Mouse (Mus musculus): Measurements from ENCODE around the gene Abca6.

The Abca6 gene

DNA sequence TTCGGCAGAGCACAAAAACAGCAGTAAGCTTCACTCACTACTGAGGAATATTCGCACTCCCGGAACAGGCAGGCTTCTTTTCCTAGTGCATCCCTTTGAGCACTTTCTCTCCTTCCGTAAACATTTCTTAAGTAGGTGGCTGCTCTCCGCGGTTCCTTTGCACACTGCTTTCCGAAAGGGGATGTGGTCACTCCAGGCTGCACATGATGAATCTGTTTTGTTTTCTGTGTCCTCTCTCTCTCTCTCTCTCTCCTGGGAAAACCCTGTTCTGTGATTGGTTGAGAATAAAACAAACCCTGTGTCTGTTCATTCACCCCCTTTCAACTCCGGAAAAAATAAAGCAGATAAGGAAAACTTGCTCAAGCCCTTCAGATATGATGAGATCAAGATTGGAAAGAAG is at the start of gene Abca6:
Gene Abca6, minus strand, starts transcription at position 243 of the 400 bp plus-strand sequence.
- DNase-seq (ENCODE audit: low read depth, low spot score) = peak; percentile 5

DNA sequence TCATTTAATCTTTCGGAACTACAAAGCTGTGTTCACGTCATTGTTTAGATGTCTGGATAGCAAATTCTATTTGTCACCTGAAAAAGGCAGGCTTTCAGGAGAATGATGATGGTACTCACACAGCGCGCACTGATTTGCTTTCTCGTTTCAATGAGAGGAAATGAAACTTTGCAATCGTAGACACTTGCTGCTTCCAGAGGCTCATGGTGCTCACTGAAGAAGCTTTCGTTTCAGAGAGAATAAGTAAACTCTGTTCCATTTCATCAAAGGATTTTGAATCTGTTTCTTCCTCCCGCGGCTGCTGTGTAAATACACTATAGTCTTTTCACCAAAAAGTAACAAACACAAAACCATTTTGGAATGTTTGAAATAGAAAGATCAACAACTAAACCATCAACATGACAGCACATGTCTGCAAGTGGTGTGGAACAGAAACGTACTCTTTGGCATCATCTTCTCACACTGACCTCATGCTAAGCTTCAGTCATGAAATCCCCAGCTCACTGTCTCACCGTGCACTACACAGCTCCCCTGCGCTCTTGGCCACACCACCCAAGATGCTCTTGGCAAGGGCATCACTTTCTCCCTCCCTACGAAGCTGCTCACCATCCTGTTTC is 46.4 kb upstream of the Abca6 start:
- DNase-seq (ENCODE audit: low read depth, low spot score) = peak; percentile 67

DNA sequence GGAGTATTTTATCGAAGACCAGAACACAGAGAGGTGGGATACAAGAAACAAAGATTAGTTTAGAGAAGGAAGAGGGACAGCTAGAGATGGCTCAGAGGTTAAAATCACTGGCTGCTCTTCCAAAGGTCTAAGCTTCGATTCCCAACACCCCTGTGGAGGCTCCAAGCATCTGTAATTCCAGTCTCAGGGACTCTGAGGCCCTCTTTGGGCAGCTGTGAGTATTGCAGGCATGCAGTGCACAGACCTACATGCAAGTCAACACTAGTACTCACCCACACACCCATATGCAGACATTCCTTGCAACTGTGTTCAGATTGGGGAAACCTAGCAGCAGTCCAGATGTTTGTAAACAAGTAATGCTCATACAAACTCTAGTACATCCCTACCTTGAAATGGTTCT is 39.0 kb upstream of the Abca6 start:
- DNase-seq (ENCODE audit: low read depth, low spot score) = peak; percentile 16

DNA sequence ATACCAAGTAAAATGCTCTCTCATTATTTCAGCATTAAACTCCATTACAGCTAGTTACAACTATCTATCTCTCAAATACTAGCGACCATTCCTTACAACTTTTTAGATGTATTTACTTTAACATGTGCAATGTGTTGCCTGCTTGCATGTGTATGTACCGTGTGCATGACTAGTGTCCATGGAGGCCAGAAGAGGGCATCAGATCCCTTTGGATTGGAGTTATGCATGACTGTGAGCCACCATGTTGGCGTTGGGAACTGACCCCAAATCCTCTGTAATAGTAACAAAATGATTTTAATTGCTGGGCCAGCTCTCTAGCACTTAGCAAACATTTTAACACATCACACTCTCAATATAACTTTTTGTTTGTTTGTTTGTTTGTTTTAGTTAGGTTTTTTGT is 36.8 kb upstream of the Abca6 start:
- DNase-seq (ENCODE audit: low read depth, low spot score) = no peak

DNA sequence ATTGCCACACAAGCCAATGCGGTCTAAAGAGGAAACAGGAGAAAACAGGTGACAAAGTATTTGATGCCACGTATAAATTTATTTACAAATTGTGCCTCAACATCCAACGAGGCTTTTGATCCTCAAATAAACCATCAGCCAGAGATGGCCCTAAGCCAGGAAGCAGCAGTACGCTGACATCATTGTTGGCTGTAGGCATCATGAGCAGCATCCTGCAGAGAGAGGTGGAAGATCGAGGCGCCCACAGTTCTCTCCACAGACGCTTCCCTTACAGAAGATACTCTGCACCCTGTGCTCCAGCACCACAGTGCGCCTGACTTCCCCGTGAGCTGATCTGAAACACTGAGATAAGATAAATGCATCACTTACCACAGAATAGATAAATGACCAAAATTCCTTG is 36.1 kb upstream of the Abca6 start:
- DNase-seq (ENCODE audit: low read depth, low spot score) = no peak

DNA sequence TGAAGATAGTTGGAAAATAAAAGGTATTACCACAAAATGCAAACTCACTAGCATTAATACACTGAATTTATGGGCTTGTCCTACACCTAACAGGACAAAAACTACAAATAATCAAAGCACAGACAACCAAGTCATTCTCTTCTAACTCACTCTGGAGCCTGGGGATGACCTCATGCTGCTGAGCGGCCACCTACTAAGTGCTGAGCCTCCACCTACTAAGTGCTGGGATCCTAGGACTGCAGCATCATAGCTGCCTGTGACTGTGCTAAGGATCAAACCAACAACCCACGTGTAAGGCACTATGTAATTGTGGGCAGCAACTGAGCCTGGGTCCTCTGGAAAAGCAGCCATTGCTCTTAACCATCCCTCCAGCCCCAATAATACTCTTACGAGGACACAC is 34.8 kb upstream of the Abca6 start:
- DNase-seq (ENCODE audit: low read depth, low spot score) = no peak

DNA sequence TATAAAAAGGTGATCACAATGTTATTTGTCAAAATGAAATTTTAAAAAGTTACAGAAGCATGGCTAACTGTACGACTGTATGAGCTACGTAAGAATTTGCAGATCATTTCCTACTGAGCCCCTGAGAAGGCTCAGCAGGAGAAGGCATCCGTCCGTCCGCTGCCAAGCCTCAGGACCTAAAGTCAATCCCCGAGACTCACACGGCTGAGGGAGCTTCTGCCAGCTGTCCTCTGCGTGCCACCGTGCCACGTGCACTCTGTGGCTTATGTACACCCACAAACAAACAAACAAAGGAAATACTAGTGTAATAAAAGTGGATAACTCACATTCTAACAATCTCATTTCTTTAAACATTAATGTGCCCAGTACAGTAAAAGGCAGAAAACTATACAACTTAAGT is 33.3 kb upstream of the Abca6 start:
- no peak for DNase-seq (ENCODE audit: low read depth, low spot score)

DNA sequence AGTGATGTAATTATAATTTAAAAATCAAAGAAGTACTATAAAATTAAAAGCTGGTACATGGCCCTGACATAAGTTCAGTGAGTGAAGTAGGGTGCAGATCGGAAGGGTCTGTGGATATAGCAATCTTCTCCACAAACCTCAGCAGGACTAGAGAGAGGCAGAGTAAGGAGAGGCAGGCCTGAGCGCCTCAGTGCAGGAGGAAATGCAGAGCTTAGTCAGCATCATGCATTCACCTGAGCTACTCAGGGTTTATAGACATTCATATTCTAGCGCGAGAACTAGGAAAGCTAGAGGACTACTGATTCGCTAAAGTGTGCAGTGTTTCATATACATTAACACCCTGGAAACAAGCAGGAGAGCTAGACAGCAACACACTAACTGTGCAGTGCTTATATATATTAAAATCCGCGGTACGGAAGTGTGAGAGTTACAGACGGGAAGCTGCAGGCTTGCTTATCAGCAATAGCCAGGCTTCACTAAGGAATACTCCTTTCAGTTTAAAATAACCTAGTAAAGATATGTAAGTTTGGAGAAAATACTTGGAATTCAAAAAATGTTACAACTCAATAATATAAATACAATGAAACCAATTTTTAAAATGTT is 32.7 kb upstream of the Abca6 start:
- no peak for DNase-seq (ENCODE audit: low read depth, low spot score)

DNA sequence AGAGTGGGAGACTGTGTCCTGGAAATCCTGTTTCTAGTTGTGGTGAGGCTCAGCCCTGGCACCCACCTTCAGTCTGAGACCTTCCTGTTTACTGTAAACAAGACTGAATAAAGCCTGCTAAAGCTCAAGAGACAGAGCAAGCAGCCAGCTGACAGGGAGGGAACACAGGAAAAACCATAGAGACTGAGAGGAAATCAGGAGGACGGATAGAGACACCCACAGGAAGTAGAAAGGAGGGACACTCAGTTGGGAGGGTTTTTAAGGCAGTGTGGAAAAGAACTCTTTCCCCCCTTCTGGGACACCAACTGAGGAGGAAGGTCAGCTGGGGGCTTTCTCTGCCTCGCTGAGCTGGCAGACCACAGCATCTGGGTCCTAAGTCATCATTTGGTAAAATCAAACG is 23.2 kb upstream of the Abca6 start:
- DNase-seq (ENCODE audit: low read depth, low spot score) = no peak

DNA sequence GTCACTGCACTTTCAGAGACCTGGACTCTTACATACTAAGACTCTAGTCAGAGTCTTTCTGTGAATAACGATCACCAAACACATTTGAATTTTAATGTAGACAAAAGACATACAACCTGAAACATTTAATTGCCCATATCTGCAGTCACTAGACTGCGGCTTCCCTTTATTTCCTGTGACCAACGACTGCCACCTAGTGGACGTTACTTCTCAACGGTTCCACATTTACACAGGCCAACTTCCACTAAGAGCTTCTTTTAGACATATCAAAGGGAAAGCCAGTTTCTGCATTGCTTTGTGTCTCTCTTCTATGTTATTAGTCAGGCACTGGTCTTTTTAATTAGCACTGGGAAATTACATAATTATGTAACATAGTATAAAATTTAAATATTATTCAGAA is 20.2 kb upstream of the Abca6 start:
- DNase-seq (ENCODE audit: low read depth, low spot score) = peak; percentile 75

DNA sequence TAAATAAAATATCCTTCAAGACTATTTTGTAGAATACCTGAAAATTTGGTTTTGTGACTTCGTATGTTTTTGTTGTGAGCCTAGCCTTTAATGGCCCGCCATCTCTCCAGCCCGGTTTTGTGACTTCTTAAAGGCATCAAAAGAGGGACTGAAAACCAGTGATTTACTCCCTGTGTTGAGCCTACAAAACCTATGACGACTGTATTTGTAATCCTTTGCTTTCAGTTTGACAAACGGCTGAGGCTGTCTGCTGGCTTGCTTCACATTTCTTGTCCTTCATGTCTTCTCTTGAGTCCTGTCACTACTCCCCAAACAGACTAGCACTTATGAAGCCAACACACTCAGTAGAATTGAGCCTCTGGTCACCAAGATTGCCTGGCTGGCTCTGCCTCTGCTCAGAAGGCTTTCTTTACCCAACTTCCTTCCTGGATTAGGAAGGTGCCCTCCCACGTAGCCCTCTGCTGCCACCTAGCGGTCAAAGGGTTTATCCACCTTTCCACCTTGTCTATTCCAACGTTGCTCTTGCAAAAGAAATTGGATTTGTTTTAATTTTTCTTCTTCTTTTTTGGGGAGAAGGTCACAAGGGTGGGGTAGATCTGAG is 16.8 kb upstream of the Abca6 start:
- peak; percentile 85 for DNase-seq (ENCODE audit: low read depth, low spot score)

DNA sequence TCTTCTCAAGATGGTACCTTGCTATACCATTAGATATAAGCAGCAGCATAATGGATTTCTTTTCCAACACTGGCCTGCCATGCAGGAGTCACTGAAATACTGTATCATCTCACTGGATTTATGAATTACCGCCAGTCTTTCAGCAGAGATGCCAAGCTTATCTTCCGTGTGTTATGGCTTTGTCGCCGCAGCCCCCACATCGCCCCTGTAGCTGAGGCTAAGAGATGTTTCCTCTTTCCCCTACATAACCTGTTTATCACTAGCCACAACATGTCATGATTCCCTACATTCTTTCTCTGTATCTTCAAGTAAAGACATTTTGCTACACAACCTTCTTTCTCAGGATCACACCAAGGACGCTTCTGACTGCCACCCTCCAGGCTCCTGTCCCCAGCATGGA is 15.7 kb upstream of the Abca6 start:
- no peak for DNase-seq (ENCODE audit: low read depth, low spot score)

DNA sequence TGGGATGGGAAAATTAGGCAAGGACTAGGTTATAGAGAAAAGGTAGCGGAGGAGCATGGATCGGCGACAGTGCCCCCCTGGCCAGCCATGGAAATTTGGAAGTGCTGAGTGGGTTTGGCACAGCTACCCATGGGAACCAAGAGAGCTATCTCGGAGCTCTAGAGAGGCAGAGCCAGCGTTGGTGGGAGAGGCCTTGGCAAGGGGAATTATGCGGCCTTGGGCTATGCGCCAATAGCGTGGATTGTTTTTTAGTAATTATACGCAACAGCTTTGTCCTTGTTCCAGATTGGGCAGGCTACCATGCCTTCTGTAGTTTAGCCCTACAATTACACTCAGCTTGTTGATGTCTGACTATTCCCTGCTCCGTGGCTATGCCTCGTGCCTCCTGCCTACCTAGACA is 15.2 kb upstream of the Abca6 start:
- no peak for DNase-seq (ENCODE audit: low read depth, low spot score)

DNA sequence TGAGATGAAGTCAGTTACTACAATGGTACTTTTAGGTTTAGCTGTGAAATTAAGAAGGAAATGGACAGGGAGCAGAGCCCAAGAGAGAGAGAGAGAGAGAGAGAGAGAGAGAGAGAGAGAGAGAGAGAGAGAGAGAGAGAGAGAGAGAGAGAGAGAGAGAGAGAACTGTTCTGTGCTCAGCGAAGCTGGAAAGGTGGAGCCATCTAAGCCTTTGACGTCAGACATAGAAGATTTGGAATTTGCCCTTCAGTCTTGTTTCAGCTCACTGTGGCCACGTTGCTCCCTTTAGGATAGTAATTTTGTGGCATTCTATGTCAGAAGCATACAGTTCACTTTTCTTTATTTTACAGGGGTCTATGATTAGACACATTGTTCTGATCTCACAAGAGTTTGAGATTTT is 10.3 kb upstream of the Abca6 start:
- no peak for DNase-seq (ENCODE audit: low read depth, low spot score)

DNA sequence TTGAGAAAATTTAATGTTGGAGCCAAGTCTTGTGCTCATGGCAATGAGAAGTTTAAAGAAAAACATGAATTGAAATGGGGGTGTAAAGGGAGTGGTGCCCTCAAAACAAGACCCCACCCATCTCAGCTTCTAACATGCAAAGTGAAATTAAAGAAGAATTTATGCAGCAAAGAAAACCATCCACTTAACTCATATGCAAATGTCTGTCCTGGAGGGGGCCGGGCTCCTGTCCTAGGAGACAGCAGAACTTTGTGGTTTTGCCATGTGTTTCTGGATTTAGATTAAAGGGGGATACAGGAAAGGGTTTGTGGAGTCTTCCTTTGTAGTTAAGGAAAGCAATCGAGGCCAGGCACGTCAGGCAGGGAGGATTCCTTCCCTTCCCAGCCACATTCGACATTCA is 6.3 kb upstream of the Abca6 start:
- DNase-seq (ENCODE audit: low read depth, low spot score) = no peak

DNA sequence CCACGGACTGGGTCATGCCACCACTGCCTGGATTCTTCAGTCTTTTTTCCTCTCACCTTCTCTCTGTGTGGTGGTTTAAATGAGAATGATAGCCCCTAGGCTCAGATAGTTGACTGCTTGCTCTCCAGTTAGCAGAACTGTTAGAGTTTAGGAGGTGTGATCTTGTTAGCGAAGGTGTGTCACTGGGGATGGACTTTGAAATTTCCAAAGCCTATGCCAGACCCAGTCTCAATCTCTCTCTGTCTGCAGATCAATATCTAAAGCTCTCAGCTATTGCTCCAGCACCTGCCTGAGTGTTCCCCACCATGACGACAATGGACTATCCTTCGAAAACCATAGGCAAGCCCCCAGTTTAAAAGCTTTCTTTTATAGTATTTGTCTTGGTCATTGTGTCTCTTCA is 5.5 kb upstream of the Abca6 start:
- DNase-seq (ENCODE audit: low read depth, low spot score) = no peak

DNA sequence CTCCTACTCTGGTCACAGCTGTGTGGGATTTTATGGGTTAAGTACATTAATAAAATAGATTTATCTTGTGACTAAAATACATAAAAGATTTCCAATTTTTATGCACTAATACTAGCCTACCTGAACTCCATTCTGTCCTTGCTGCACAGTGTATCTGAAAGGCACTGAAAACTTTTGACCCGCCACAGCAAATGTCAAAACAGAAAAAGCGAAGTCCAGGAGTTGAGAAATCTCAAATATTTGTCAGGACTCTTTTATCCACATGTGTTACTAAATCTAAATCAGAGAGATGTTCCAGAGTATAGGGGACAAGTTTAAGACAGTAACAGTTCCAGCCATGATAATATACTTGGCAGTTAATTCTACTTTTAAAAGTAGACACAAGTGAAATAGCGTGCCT is 680 bp upstream of the Abca6 start:
- no peak for DNase-seq (ENCODE audit: low read depth, low spot score)

DNA sequence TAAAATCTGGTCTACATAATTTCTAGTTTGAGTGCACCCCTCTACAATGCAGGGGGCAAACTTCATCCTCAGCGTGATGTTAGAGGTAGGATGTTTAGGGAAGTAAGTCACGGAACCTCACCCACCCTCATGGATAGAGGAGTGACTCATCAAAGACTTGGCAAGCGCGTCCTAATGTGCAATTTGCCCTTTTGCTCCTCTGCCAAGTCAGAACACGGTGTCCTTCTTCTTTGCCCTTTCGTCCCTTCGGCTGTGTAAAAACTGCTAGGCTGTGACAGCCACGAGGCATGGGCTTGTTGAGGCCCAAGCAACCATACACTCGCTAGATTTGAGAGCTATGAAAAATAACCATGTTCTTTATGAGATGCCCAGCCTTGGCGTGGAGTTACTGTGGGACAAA is 6.8 kb downstream of the Abca6 start:
- no peak for DNase-seq (ENCODE audit: low read depth, low spot score)

DNA sequence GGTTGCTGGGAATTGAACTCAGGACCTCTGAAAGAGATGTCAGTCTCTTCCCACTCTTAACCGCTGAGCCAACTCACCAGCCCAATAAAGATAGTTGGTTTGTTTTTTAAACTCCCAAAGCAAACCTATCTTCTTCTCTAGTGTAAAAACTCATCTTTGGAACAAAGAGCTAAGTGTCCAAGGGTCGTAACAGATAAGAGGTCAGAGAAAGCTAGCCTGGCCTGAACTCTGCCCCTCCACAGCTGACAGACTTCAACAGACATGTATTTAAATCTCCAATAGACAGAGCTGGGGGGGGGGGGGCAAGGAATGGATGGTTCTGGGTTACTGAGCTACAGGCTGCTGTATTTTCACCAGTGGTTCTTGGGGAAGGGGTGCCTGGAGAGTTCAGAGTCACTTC is 14.1 kb downstream of the Abca6 start:
- no peak for DNase-seq (ENCODE audit: low read depth, low spot score)

DNA sequence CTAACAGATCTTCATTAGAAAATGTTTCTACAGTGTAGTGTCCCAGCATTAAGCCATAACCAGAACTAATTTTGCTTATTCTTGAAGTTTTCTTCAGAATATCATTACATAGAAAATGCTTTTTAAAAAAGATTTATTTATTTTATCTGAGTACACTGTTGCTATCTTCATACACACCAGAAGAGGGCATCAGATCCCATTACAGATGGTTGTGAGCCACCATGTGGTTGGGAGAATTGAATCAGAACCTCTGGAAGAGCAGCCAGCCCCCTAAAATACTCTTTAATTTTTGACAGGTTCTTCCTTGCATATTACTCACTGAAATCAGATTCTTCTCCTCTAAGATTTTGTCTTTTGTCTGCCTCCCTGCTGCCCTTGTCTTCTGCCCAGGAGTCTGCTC is 18.6 kb downstream of the Abca6 start:
- DNase-seq (ENCODE audit: low read depth, low spot score) = no peak

DNA sequence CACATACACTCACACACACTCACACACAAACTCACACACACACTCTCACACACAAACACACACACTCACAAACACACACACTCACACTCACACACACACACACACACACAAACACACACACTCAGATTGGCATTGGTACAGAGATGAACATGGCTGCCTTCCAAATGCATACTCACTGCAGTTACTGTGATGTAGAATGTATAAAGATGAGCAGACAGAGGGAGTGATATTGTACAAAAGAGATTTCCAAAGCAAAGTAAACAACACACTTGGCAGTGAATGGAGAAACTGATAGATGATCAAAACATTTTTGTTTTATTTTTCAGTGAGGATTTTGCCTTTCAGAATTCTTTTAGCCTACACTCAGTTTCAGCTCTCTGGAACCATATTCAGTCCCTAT is 34.5 kb downstream of the Abca6 start:
- DNase-seq (ENCODE audit: low read depth, low spot score) = no peak

DNA sequence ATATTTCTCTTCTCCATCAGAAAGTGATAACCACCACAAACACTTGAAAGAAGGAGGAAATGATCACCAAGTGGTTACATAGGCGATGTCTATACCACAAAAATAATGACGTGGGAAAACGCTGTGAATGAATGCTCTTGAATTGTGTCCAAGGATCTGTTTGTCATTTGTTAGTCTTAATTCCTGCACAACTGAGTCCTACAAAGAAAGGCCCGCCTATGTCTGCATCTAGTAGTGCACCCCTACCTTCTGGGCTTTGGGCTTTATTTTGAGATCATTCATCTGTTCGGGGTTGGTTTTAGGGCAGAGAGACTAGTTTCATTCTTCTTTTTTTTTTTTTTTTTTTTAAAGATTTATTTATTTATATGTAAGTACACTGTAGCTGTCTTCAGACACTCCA is 47.6 kb downstream of the Abca6 start:
- DNase-seq (ENCODE audit: low read depth, low spot score) = no peak

DNA sequence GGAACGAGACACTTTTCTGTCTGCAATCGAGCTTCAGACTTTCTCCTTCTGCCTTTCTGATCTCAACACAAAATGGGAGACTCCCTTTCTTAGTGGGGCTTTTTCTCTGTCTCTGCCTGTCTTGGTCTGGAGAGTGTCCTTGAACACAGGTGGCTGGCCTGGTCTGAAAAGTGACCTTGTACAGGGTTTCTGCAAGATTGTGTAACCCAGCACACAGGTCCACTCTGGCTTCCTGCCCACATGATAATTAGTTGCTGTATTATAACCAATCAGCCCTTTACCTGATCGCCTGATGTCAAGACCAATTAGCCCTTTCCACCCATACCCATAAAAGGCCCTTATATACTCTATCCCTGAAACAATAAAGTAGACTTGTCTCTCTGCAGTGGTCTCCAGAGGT is 52.7 kb downstream of the Abca6 start:
- no peak for DNase-seq (ENCODE audit: low read depth, low spot score)
